Mouse (Mus musculus) 3T3-L1 (cell line): Measurements from ENCODE around the gene Umps.
A peak's percentile ranks its signal among the peaks of the same experiment; 100 is the strongest.

Experiments
- DNase-seq: peaks from one replicate; pipeline ENCODE4 v3.0.0-alpha.2; 2015; ENCODE audit warnings: low read depth, low spot score

Gene Umps

GRCm38 (mm10) chr16:33954793-33955192 is 12.0 kb downstream of the Umps start:
- no peak for DNase-seq

- DNase-seq, result no peak
Measured at GRCm38 (mm10) chr16:33953008-33953407, 13.8 kb downstream of the Umps start.

GRCm38 (mm10) chr16:33950830-33951229 is 16.0 kb downstream of the Umps start:
- DNase-seq, result peak; percentile 97

DNA sequence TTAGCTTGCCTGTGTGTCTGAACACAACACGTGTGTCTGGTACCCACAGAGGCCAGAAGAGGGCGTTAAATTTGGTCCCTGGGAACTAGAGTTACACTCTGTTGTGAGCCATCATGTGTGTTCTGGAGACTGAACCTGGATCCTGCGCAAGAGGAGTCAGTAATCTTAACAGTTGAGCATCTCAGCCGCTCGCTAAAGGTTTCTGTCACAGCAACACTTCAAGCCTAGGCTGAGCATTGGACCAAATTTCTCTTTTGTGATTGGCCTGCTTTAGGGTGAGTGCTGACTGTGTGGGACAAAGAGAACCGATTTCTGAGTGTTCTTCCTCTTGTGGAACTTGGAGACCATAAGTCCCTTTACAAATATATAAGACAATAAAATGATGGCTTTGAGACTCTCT is 16.5 kb downstream of the Umps start:
- DNase-seq, result peak; percentile 54

DNA sequence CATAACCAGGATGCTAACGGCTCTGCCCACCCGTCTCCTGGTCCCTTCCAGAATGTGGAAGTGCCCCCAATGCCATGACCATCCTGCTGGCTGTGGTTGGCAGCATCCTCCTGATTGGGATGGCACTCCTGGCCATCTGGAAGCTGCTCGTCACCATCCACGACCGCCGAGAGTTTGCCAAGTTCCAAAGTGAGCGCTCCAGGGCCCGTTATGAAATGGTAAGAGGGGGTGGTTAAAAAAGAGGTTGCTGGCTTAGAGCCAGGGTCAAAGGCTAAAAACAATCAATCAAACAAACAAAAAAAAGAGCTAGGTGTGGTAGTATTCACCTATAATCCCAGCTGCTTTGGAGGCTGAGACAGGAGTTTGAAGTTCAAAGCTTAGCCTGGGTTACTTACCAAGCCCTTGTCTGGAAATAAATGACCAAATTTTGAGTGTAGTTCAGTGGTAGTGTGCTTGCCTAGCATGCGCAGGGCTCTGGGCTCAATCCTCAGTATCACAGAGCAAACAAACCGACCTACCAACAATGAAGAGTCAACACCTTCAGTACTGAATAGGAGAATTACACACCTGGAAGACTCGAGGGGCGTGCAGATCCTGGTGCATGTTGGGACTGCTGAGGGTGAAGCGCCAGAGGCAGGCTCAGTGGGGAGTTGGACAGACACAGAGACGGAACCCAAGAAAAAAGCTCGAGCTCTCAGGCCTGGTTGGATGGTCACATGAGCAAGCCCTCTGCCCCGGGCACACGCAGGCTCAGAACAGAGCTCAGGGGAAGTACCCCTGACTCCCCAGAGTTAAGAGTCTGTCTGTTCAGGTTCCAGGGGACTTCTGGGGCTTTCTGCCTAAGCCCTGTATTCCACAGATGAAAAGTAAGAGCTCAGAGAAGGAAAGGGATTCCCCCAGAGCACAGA is 18.9 kb downstream of the Umps start:
- DNase-seq, result no peak

GRCm38 (mm10) chr16:33946021-33946420 is 20.8 kb downstream of the Umps start:
- DNase-seq, result no peak

GRCm38 (mm10) chr16:33944772-33945171 is 22.1 kb downstream of the Umps start:
- DNase-seq, result no peak

- DNase-seq, result no peak
Measured at GRCm38 (mm10) chr16:33944126-33944525, 22.7 kb downstream of the Umps start.

DNA sequence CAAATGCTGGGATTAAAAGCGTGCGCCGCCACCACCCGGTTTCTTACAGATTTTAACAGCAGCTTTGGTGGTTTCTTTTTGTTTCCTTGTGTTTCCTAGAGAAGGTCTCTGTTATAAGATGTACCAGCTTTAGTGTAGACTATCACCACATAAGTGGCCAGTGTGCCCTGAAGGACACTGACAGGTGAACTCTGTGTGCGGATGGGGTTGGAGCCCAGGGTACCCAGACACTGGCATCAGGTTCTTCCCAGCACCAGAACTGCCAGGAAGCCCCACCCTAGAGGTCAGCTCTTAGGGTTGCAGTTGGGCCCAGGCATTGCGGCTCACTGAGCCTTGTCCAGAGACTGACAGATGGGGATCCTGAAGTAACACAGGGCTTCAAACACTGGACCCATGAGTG is 23.4 kb downstream of the Umps start:
- DNase-seq, result no peak

DNA sequence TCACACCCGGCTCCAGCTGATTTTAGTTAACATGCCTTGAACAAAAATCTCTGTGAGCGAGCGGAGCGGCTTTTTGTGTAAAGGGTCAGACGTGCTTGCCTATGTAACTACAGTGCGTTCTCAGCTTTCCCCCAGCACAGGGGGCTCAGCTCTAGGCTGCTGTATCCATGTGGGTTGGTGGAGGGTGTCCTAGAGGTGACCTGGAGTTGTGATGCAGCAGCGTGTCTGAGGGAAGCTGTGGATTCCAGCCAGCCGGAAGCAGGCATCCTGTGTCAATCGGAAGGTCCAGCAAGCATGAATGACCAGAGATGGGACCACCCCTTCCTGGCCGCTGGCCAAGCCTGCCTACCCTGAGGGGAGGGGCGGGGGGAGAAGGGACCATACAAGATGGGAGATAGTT is 24.5 kb downstream of the Umps start:
- no peak for DNase-seq

GRCm38 (mm10) chr16:33941271-33941781 is 25.5 kb downstream of the Umps start:
- DNase-seq, result peak; percentile 61

- no peak for DNase-seq
Measured at GRCm38 (mm10) chr16:33940095-33940494, 26.7 kb downstream of the Umps start.

- DNase-seq, result no peak
Measured at GRCm38 (mm10) chr16:33939636-33940035, 27.2 kb downstream of the Umps start.

DNA sequence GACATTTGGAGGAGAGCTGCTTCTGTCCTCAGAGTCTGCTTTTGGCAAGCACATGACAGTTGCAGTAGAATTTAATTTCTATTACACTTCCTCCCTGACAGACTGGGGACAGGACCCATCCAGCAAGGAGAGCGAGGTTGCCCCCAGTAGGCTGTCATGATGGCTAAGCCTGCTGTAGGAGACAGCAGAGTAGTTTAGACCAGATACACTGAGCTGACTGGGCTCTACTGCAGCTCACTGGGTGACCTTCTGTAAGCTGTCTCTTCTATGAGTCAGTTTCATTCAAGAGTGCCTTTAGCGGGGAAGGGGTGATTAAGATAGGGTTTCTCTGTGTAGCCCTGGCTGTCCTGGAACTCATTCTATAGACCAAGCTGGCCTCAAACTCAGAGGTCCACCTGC is 27.7 kb downstream of the Umps start:
- DNase-seq, result no peak

DNA sequence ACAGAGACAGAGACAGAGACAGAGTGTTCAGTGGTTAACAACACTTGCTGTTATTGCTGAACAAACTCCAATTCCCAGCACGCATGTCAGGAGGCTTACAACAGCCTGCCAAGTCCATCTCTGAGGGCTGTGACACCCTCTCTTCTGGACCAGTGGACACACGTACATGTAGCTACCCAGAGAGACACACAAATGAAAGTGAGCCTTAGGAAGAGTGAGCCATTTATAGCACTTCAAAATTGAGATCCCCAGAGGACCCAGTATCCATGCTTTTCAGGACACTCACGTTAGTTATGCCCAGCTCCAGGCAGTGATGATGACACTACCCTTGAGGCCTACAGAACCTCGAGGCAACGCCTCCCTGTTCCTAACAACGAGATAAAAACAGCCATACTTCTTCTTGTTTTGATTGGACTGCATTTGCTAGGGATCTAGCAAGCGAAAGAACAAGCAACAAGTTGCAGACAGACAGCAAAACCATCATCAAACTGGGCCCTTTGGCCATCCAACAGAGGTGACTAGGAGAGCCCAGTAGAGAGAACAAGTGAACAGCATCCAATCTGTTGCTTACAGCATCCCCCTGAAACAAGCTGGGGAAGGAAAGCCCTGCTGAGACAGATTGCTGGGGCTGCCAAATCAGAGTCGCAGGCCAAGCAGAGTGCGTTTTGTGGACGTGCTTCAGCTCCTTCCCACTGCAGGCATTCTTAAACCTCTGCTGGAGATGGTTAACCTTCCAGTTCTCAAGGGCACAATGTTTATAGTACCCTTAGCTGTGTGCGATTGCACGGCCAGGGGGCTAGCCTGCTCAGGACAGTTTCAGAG is 28.3 kb downstream of the Umps start:
- no peak for DNase-seq

- peak; percentile 23 for DNase-seq
Measured at GRCm38 (mm10) chr16:33937567-33937966, 29.3 kb downstream of the Umps start.

- no peak for DNase-seq
Measured at GRCm38 (mm10) chr16:33936885-33937284, 30.0 kb downstream of the Umps start.

DNA sequence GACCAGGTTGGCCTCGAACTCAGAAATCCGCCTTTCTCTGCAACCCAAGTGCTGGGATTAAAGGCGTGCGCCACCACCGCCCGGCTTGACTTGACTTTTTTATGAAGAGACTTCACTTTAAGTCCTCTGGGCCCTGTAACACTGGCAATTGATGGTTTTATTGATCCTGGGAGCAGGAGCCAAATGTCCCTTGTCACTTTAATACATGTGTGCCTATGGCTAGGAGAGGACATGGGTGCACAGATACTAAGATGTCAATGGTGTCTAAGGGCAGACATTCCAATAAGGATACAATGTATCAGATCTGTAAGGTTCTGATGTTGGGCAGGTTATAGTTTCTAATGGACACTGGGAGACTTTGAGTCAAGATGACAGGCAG is 31.4 kb downstream of the Umps start:
- DNase-seq, result no peak

GRCm38 (mm10) chr16:33934701-33935406 is 32.0 kb downstream of the Umps start:
- peak; percentile 55 for DNase-seq

DNA sequence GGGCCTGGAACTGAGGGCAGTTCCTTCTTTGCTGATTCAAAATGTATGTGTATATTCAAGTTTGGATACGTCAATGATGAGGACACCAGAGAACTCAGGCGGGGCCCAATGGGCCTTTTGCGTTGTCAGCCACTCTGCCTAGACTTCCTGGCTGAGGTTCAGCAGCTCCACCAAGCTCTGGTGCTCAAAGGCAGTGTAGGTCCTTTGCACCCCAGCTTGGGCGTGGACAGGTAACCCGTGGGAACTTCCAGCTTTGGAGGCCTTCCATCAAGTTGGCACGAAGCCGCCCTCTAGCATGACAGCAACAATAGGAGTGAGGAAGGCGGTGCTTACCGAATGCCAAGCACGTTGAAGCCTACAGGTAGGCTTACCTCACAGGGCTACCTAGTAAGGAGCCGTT is 33.4 kb downstream of the Umps start:
- DNase-seq, result no peak

DNA sequence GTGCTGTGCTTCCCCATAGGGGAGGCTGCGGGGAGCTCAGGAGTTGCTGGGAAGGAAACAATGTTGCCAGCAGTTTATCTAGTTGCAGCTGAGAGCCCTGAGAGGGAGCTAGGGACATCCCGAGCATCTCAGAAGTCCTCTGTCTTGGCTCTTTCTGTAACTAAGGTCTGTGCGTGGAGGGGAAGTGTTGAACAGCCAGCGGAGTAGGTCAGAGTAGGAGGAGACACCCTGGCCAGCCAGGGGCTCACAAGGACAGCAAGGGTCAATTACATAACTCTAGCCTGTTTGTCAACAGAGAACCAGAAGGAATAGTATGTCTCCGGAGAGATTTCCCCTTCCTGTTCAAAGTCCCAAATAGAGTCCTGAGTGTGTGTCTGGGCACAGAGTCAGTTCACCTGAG is 34.7 kb downstream of the Umps start:
- DNase-seq, result no peak

DNA sequence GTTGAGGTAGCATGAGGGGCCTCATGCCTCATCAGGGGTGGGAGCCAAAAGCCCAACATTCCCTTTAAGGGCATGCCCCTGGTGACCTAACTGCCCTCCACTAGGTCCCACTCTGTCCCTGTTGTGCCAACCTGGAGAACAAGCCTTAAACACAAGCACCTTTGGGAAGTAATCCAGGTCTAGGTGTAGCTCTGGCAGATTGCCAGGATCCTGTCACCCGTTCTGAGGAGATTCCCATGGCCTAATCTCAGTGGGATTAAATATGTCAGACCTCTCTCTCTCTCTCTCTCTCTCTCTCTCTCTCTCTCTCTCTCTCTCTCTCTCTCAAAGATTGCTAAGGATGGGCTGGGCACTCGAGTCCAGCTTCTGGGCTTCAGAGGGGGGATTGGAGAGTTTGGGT is 35.2 kb downstream of the Umps start:
- DNase-seq, result no peak
